Mouse (Mus musculus) cerebral cortex, adult 2 months (tissue): Measurements from ENCODE around the gene Ccr1.

ENCODE experiments used
- WGBS: fragments of 180-500 bp; shearing (Covaris S2); methylation state at CpG from one replicate; pipeline ENCODE4 v1.1.7; 2018; 5-methylcytosine and 5-hydroxymethylcytosine counted together

The Ccr1 gene

DNA sequence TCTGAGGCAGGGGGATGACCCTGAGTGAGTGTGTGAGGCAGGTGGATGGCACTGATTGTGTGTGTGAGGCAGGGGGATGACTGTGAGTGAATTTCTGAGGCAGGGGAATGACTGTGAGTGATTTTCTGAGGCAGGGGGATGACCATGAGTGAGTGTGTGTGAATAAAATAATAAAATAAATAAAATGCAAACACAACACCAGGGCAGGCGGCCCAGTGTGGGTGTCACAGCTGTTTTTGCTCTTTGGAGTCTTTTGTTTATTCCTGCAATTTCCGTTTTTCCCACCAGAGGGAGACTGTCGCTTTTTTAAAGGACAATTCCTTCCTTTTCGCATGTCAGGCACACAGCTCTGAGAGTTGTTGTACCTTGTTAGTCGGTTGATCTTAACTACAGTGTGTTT lies 42.5 kb downstream of the Ccr1 start:
- WGBS, result 2% methylated on average over 5 of the region's 5 CpGs

DNA sequence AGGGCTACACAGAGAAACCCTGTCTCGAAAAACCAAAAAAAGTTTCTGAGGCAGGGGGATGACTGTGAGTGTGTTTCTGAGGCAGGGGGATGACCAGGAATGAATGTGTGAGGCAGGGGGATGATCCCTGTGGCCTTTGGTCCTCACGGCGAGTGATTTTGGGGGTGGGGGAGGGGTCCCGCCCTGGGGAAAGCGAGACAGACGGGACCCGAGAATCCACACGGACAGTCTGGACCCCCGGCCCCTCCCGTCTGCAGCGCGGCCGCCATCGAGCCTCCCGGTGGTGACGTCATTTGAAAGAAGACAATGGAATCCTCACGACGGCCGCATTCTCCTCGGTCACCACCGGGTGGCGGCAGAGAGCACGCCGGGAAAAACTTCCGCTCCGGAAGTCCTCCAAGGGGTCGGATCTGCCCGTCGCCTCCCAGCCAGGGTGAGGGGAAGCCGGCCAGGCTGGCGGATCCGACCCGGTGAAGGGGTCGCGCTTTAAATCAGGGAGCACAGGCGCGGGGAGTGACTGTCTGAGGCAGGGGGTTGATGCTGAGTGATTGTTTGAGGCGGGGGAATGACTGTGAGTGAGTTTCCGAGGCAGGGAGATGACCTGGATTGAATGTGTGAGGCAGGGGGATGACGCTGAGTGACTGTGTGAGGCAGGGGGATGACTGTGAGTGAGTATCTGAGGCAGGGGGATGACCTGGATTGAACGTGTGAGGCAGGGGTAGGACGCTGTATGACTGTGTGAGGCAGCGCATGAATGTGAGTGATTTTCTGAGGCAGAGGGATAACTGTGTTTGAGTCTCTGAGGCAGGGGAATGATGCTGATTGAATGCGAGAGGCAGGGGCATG lies 43.2 kb downstream of the Ccr1 start:
- 5% methylated on average over 44 of the region's 44 CpGs for WGBS

DNA sequence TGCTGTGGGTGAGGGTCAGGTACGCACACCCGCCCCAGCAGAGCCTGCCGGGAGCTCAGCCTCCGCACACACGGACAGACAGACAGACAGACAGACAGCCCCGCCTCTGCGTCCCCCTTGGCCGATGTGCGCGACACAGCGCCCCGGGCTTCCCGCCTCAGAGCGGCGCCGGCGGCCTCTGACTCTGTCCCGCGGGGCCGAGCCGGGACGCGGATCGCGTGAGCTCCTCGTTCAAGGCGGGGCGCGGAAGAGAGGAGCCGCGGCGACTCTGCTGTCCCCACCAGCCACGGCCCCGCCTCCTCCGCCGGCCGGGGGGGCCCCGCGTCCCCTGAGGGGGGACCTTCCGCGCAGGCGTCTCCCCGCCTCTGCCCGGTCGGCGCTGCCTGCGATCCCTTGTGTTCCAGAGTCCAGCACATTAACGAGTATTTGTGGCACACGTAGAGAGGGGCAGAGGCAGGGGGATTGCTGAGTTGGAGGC lies 43.9 kb downstream of the Ccr1 start:
- under 1% methylated on average over 49 of the region's 49 CpGs for WGBS

DNA sequence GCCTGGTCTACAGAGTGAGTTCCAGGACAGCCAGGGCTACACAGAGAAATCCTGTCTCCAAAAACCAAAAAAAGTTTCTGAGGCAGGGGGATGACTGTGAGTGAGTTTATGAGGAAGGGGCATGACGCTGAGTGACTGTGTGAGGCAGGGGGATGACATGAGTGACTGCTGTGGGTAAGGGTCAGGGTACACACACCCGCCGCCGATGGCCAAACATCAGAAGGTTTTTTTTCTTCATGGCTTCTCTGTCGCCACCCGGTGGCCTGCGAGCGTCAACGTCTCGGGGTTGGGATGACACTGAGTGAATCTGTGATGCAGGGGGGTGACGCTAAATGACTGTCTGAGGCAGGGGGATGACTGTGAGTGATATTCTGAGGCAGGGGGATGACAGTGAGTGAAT lies 44.5 kb downstream of the Ccr1 start:
- WGBS, result under 1% methylated on average over 11 of the region's 11 CpGs

DNA sequence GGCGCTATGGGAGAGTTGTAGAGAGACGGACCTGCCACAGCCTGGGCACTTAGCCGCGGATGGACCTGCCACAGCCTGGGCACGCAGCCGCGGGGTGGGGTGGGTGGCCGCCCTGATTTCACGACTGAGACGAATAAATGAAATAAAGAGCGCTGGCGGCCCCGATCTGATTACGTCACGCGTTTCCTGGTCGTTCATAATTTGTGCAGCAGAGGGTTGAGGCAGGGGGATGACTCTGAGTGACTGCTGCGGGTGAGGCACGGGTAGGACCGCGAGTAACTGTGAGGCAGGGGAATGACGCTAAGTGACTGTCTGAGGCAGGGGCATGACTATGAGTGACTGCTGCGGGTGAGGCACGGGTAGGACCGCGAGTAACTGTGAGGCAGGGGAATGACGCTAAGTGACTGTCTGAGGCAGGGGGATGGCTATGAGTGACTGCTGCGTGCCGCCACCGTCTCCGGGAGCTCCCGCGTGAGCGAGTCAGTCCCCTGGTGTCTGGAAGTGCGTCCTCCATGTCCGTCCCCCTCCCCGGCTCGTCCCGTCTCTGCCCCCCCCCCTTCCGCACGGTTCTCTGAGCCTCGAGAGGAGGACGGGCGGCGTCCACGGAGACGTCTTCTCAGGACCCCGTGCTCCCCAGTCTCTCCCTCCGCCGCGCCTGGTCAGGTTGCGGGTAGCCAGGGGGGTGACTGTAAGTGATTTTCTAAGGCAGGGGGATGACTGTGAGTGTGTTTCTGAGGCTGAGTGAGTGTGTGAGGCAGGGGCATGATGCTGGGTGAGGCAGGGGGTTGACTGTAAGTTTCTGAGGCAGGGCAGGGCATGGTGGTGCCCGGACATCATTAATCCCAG lies 45.1 kb downstream of the Ccr1 start:
- WGBS, result under 1% methylated on average over 46 of the region's 53 CpGs
